In genomic region chr13:37967052-37967437, GRCm38 (mm10) we compare ENCODE assay signal across 8 mouse cellular contexts. TPM values are rescaled to one million over a fixed set of nuclear protein-coding genes. Genes with fewer than 3 reads are reported as not detected.
DNase-seq lines count a peak whose midpoint lies in the region; ATAC-seq lines count a peak whose summit lies in the region.

No protein-coding gene starts in this region.

- no peak overlapping the region; the same call in 1 of the 2 replicates for H3K4me3 ChIP-seq in midbrain, embryonic 10.5 days
- H3K4me3 ChIP-seq in midbrain, embryonic 11.5 days (ENCODE audit: low read depth, low read length): no peak overlapping the region
- no peak overlapping the region for H3K4me3 ChIP-seq in limb, embryonic 12.5 days (replicated peaks)
- H3K4me3 ChIP-seq in stomach, embryonic 15.5 days (replicated peaks): no peak overlapping the region

- WGBS in midbrain, embryonic 10.5 days: 71% methylated on average over 12 of the region's 12 CpGs
- 62% methylated on average over 12 of the region's 12 CpGs for WGBS in midbrain, embryonic 11.5 days
- WGBS in limb, embryonic 12.5 days: 17% methylated on average over 12 of the region's 12 CpGs
- 33% methylated on average over 12 of the region's 12 CpGs for WGBS in stomach, embryonic 15.5 days

- intact Hi-C loops in heart, postnatal 10 days (cut with DNase I): no loop called here

- peaks cover 46% of the 10 kb centered on the region for H3K4me1 ChIP-seq in midbrain, embryonic 10.5 days
- peaks cover 10% of the 10 kb centered on the region for H3K4me1 ChIP-seq in midbrain, embryonic 11.5 days (ENCODE audit: control insufficient read depth, insufficient read depth, low read length)
- H3K4me1 ChIP-seq in limb, embryonic 12.5 days (replicated peaks): peaks cover 29% of the 10 kb centered on the region
- H3K4me1 ChIP-seq in stomach, embryonic 15.5 days: peaks cover 22% of the 10 kb centered on the region

- H3K27me3 ChIP-seq in midbrain, embryonic 10.5 days (ENCODE audit: low read depth, poor library complexity, severe bottlenecking): peaks cover 16% of the 10 kb centered on the region
- no peaks in the 10 kb centered on the region for H3K27me3 ChIP-seq in midbrain, embryonic 11.5 days (ENCODE audit: control insufficient read depth, insufficient read depth, low read length)
- 0 out of 2 replicates have a peak, but pooled peaks cover 7% of the 10 kb centered on the region for H3K27me3 ChIP-seq in limb, embryonic 12.5 days
- H3K27me3 ChIP-seq in stomach, embryonic 15.5 days (replicated peaks): no peaks in the 10 kb centered on the region

- H3K9me3 ChIP-seq in midbrain, embryonic 10.5 days (replicated peaks): no peaks in the 10 kb centered on the region
- no peaks in the 10 kb centered on the region for H3K9me3 ChIP-seq in midbrain, embryonic 11.5 days (ENCODE audit: control insufficient read depth, low read length)
- no peaks in the 10 kb centered on the region for H3K9me3 ChIP-seq in limb, embryonic 12.5 days
- no peaks in the 10 kb centered on the region for H3K9me3 ChIP-seq in stomach, embryonic 15.5 days

- H3K4me2 ChIP-seq in midbrain, embryonic 11.5 days: no peak overlapping the region
- peak overlapping the region; percentile 22 for H3K4me2 ChIP-seq in limb, embryonic 12.5 days
- H3K4me2 ChIP-seq in stomach, embryonic 15.5 days: peak overlapping the region; percentile 10

- no peak overlapping the region for H3K9ac ChIP-seq in midbrain, embryonic 11.5 days (ENCODE audit: low read length)
- 0 out of 2 replicates have a peak overlapping the region, but pooled peaks have one; percentile 28 for H3K9ac ChIP-seq in limb, embryonic 12.5 days (replicated peaks)
- H3K9ac ChIP-seq in stomach, embryonic 15.5 days: no peak overlapping the region

- peaks cover 2% of the 10 kb centered on the region; the same call in 1 of the 2 replicates for H3K36me3 ChIP-seq in midbrain, embryonic 10.5 days
- no peaks in the 10 kb centered on the region for H3K36me3 ChIP-seq in midbrain, embryonic 11.5 days (ENCODE audit: control insufficient read depth, insufficient read depth, low read length)
- H3K36me3 ChIP-seq in limb, embryonic 12.5 days: no peaks in the 10 kb centered on the region
- no peaks in the 10 kb centered on the region for H3K36me3 ChIP-seq in stomach, embryonic 15.5 days

- no peak for DNase-seq in midbrain, embryonic 10.5 days (ENCODE audit: low spot score)
- DNase-seq in midbrain, embryonic 11.5 days (ENCODE audit: low spot score, missing footprints): no peak
- DNase-seq in heart, postnatal 10 days: peak; percentile 58 to 73
- DNase-seq in cerebellum, postnatal 4 days (ENCODE audit: low spot score in 2 of 2): no peak
- no peak for DNase-seq in adrenal gland, postnatal 4 days (ENCODE audit: low spot score in 2 of 2)
- no peak for DNase-seq in layer of hippocampus, adult 18-20 months (ENCODE audit: low spot score in 2 of 2)

- no peak for ATAC-seq in midbrain, embryonic 11.5 days (ENCODE audit: low FRiP score)
- ATAC-seq in limb, embryonic 12.5 days (ENCODE audit: insufficient number of reproducible peaks, insufficient read depth, low FRiP score, low TSS enrichment, low read depth): 0 out of 2 replicates have a peak, but pooled peaks have one; percentile 13
- ATAC-seq in stomach, embryonic 15.5 days (ENCODE audit: insufficient read depth, low FRiP score, low read depth): peak; percentile 16; the same call in 1 of the 2 replicates

- H3K27ac ChIP-seq in midbrain, embryonic 10.5 days (replicated peaks): peak overlapping the region; percentile 58
- H3K27ac ChIP-seq in midbrain, embryonic 11.5 days (ENCODE audit: low read depth, low read length): no peak overlapping the region
- peak overlapping the region; percentile 75 for H3K27ac ChIP-seq in limb, embryonic 12.5 days
- peak overlapping the region; percentile 40 for H3K27ac ChIP-seq in stomach, embryonic 15.5 days

RNA-seq across cellular contexts. Expression of gene Ssr1, which starts 27.0 kb away (rescaled TPM):
- polyA plus RNA-seq in midbrain, embryonic 10.5 days (2016; fragmentation: Nextera tagmentation; extraction: Ambion mirVana): 116 and 119 TPM in 2 replicates
- 114 and 125 TPM in 2 replicates for polyA plus RNA-seq in midbrain, embryonic 11.5 days (2014; fragmentation: Nextera tagmentation; extraction: Ambion mirVana)
- total RNA-seq in heart, postnatal 10 days (2021): 10 to 100 TPM; 67.4 to 76.5 TPM
- 128 and 134 TPM in 2 replicates for polyA plus RNA-seq in limb, embryonic 12.5 days (2016; fragmentation: Nextera tagmentation; extraction: Ambion mirVana)
- polyA plus RNA-seq in stomach, embryonic 15.5 days (2015; fragmentation: Nextera tagmentation; extraction: Ambion mirVana): 149 and 157 TPM in 2 replicates
- total RNA-seq in adrenal gland, postnatal 4 days (2021): 100 to 1,000 TPM; 160 to 167 TPM
- total RNA-seq in layer of hippocampus, adult 18-20 months (2021): 10 to 100 TPM; 82.1 to 93.6 TPM

Comparison
In these comparisons a context has a peak if more than half of its experiments do, and no peak if none do; other contexts are left out.
1. DNase-seq: peak in heart, postnatal 10 days (2 of 2); none in midbrain, embryonic 10.5 days (single experiment), midbrain, embryonic 11.5 days (single experiment), cerebellum, postnatal 4 days (0 of 2), adrenal gland, postnatal 4 days (0 of 2) and layer of hippocampus, adult 18-20 months (0 of 2).